Mouse (Mus musculus) olfactory bulb, adult 2 months (tissue): ENCODE results near the gene Hist1h2br. TPM values are rescaled to one million over a fixed set of nuclear protein-coding genes. Genes with fewer than 3 reads are reported as not detected.
"Not testable (repeated sequence)": the region's sequence is repeated elsewhere in the genome, so short reads cannot be mapped to it uniquely, and the experiment has no call there.

Source experiments
- H3K27ac ChIP-seq: fragments of 200-500 bp; 2 replicates; pipeline ENCODE4 v1.5.1; 2012; ENCODE audit warnings: low read depth, low read length; ENCODE audit not compliant: insufficient read depth
- H3K4me1 ChIP-seq: fragments of 200-500 bp; 2 replicates; pipeline ENCODE4 v1.6.1; 2012; ENCODE audit warnings: low read length; ENCODE audit not compliant: control insufficient read depth, insufficient read depth
- H3K4me3 ChIP-seq: fragments of 200-500 bp; 2 replicates; pipeline ENCODE4 v1.5.1; 2012; ENCODE audit warnings: mild to moderate bottlenecking, low read depth, low read length, moderate library complexity; ENCODE audit not compliant: insufficient read depth
- CTCF ChIP-seq: fragments of 200-500 bp; IDR thresholded peaks from 2 replicates; pipeline ENCODE4 v1.5.1; 2012; ENCODE audit warnings: low read depth, mild to moderate bottlenecking, low read length, moderate library complexity; ENCODE audit not compliant: insufficient read depth
- POLR2A ChIP-seq: fragments of 200-500 bp; IDR thresholded peaks from 2 replicates; pipeline ENCODE4 v1.6.1; 2012; ENCODE audit warnings: mild to moderate bottlenecking, low read depth, low read length, moderate library complexity; ENCODE audit not compliant: insufficient read depth
- WGBS: fragments of 180-500 bp; shearing (Covaris S2); methylation state at CpG from one replicate; pipeline ENCODE4 v1.1.7; 2018; 5-methylcytosine and 5-hydroxymethylcytosine counted together
- polyA plus RNA-seq: library from polyadenylated mRNA; stranded (reverse); fragments of >200 nt; gene quantifications from 2 replicates; pipeline ENCODE4 v1.2.4, GENCODE M21; 2012; ENCODE audit warnings: low replicate concordance; ENCODE audit not compliant: missing spikeins, insufficient read depth, insufficient read length

The Hist1h2br gene
- polyA plus RNA-seq: not detected in 2 replicates

GRCm38 (mm10) chr13:21833461-21833860 is at the start of gene Hist1h2br, which contains the start of gene Hist1h2ap:
TSS of gene Hist1h2br (plus strand) at chr13:21833743.
TSS of gene Hist1h2ap (minus strand) at chr13:21833507.
- no CpG with 5 or more reads among the region's 24 CpGs for WGBS
- H3K4me3 ChIP-seq, H3K4me1 ChIP-seq, H3K27ac ChIP-seq: not testable (repeated sequence)

- no peaks in the 10 kb centered on the region; the same call in 1 of the 2 replicates for H3K4me1 ChIP-seq
- no peak overlapping the region for H3K27ac ChIP-seq
- 32% methylated on average over 6 of the region's 6 CpGs for WGBS
- no peak for TF ChIP-seq CTCF
- no peak for TF ChIP-seq POLR2A
- H3K4me3 ChIP-seq: no peak overlapping the region
Measured at GRCm38 (mm10) chr13:21784311-21784710, 49.2 kb upstream of the Hist1h2br start.

GRCm38 (mm10) chr13:21786189-21786898 is 47.2 kb upstream of the Hist1h2br start:
- Histone ChIP-seq H3K27ac (no peak overlapping the region; the same call in 1 of the 2 replicates), H3K4me3 (peak overlapping the region; percentile 43), H3K4me1 (peaks cover 5% of the 10 kb centered on the region; the same call in 1 of the 2 replicates)
- TF ChIP-seq CTCF: no peak
- TF ChIP-seq POLR2A: no peak
- WGBS: 7% methylated on average over 8 of the region's 8 CpGs

GRCm38 (mm10) chr13:21786899-21787629 is 46.5 kb upstream of the Hist1h2br start, which contains the start of the genes Hist1h2an and Hist1h2bp:
TSS of gene Hist1h2an (minus strand) at chr13:21787218.
TSS of gene Hist1h2bp (plus strand) at chr13:21787461.
- H3K27ac ChIP-seq: peak within 1 kb of the TSS; percentile 80
- under 1% methylated on average over 42 of the region's 63 CpGs for WGBS
- not testable (repeated sequence) for H3K4me1 ChIP-seq
- peak within 1 kb of the TSS; percentile 60 for H3K4me3 ChIP-seq

- peaks cover 5% of the 10 kb centered on the region; the same call in 1 of the 2 replicates for H3K4me1 ChIP-seq
- TF ChIP-seq POLR2A (no peak), CTCF (no peak)
Measured at GRCm38 (mm10) chr13:21787760-21788593, 45.6 kb upstream of the Hist1h2br start.

GRCm38 (mm10) chr13:21789925-21790324 is 43.6 kb upstream of the Hist1h2br start:
- H3K4me1 ChIP-seq: peaks cover 5% of the 10 kb centered on the region; the same call in 1 of the 2 replicates
- H3K4me3 ChIP-seq: no peak overlapping the region
- WGBS: 75% methylated on average over 6 of the region's 6 CpGs
- no peak overlapping the region for H3K27ac ChIP-seq
- no peak for TF ChIP-seq POLR2A
- no peak for TF ChIP-seq CTCF

More at GRCm38 (mm10) chr13:21787760-21788593, 45.6 kb upstream of the Hist1h2br start:
- H3K4me3 ChIP-seq: peak overlapping the region; percentile 32
- 20% methylated on average over 16 of the region's 21 CpGs for WGBS
- no peak overlapping the region for H3K27ac ChIP-seq

GRCm38 (mm10) chr13:21790601-21791283 is 42.8 kb upstream of the Hist1h2br start:
- Histone ChIP-seq H3K4me1 (peaks cover 5% of the 10 kb centered on the region; the same call in 1 of the 2 replicates), H3K4me3 (no peak overlapping the region), H3K27ac (no peak overlapping the region)
- WGBS: 12% methylated on average over 18 of the region's 18 CpGs
- no peak for TF ChIP-seq CTCF
- no peak for TF ChIP-seq POLR2A

GRCm38 (mm10) chr13:21795584-21795983 is 38.0 kb upstream of the Hist1h2br start:
- 93% methylated on average over 7 of the region's 7 CpGs for whole genome bisulfite sequencing
- Histone ChIP-seq H3K4me1 (peaks cover 2% of the 10 kb centered on the region; the same call in 1 of the 2 replicates), H3K27ac (no peak overlapping the region), H3K4me3 (no peak overlapping the region)
- TF ChIP-seq POLR2A (no peak), CTCF (no peak)

- not testable (repeated sequence) for H3K27ac ChIP-seq, H3K4me1 ChIP-seq, H3K4me3 ChIP-seq
Measured at GRCm38 (mm10) chr13:21797163-21797562, 36.4 kb upstream of the Hist1h2br start.

- no CpG with 5 or more reads among the region's 4 CpGs for WGBS
- H3K4me1 ChIP-seq, H3K27ac ChIP-seq, H3K4me3 ChIP-seq: not testable (repeated sequence)
Measured at GRCm38 (mm10) chr13:21803058-21803457, 30.5 kb upstream of the Hist1h2br start.

- H3K4me1 ChIP-seq, H3K4me3 ChIP-seq, H3K27ac ChIP-seq: not testable (repeated sequence)
- WGBS: no CpG with 5 or more reads among the region's 23 CpGs
Measured at GRCm38 (mm10) chr13:21810073-21810472, 23.5 kb upstream of the Hist1h2br start, which contains the start of the genes Hist1h2bq and Hist1h2ao. TSS of gene Hist1h2bq (minus strand) at chr13:21810197. TSS of gene Hist1h2ao (plus strand) at chr13:21810465.

- WGBS: no CpG with 5 or more reads among the region's 8 CpGs
- H3K4me1 ChIP-seq, H3K4me3 ChIP-seq, H3K27ac ChIP-seq: not testable (repeated sequence)
Measured at GRCm38 (mm10) chr13:21811074-21811473, 22.5 kb upstream of the Hist1h2br start.
